Mouse (Mus musculus) erythroblast, embryonic 14.5 days (primary cell): ENCODE data around the gene Thap4.

Source experiments
- GATA1 ChIP-seq: IDR thresholded peaks from 2 replicates; pipeline ENCODE4 v1.6.1; 2012; ENCODE audit warnings: low read length, inconsistent platforms, mixed read lengths
- TAL1 ChIP-seq: IDR thresholded peaks from 3 replicates; pipeline ENCODE4 v1.6.1; 2012; ENCODE audit warnings: low read length, inconsistent platforms, mixed read lengths

DNA sequence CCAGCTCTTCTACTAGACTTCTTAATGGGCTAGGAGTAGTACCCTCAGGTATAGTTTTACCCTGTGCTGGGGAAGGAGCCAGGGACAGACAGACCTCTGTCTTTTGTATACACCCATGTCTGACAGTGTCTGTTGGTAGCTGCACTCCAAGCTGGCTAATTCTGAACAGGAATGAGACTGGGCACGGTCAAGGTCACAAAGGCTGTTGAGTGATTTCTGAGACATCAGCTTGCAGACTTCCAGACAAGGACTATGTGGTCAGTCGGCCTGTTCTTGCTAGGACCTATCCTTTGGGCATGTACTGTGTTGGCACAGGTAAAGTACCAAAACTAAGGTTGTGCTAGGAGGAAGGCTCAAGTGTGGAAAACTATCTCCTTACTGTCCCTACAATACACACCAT, 38.5 kb downstream of the Thap4 start:
- TF ChIP-seq GATA1, result no peak
- no peak for TF ChIP-seq TAL1
